Comparison of ENCODE assay signal across 28 mouse cellular contexts in genomic region chr5:112300721-112301308, GRCm38 (mm10). TPM values are rescaled to one million over a fixed set of nuclear protein-coding genes. Genes with fewer than 3 reads are reported as not detected.
DNase-seq lines count a peak whose midpoint lies in the region; ATAC-seq and TF ChIP-seq lines count a peak whose summit lies in the region.
"Had no signal": no experiment of that assay in that cellular context is flagged by ENCODE, and none has a peak within 500 bp of the region (broad histone marks: within the 10 kb centered on the region; RNA-seq: fewer than 3 reads in every experiment).

No protein-coding gene starts in this region.

- H3K4me2 ChIP-seq in liver, postnatal 0 days (ENCODE audit: low read depth, low read length), result no peak overlapping the region
- H3K4me2 ChIP-seq: embryonic facial prominence, embryonic 12.5 days; heart, embryonic 15.5 days; hindbrain, embryonic 14.5 days; midbrain, embryonic 13.5 days; neural tube, embryonic 15.5 days had no signal

- peaks cover 29% of the 10 kb centered on the region for H3K79me2 ChIP-seq in liver, adult 2 months (ENCODE audit: control insufficient read depth, insufficient read depth, low read length)

- no peaks in the 10 kb centered on the region for H3K27me3 ChIP-seq in liver, adult 2 months (ENCODE audit: control insufficient read depth, insufficient read depth, low read length)
- no peaks in the 10 kb centered on the region for H3K27me3 ChIP-seq in liver, postnatal 0 days (ENCODE audit: insufficient read depth, low read length)
- H3K27me3 ChIP-seq: embryonic facial prominence, embryonic 12.5 days; heart, embryonic 15.5 days; midbrain, embryonic 13.5 days; neural tube, embryonic 15.5 days had no signal

- H3K4me3 ChIP-seq in gastrocnemius, adult 2 months, result no peak overlapping the region
- no peak overlapping the region for H3K4me3 ChIP-seq in liver, adult 2 months (ENCODE audit: insufficient read depth, low read depth, low read length)
- no peak overlapping the region for H3K4me3 ChIP-seq in liver, postnatal 0 days (ENCODE audit: low read depth, low read length)
- H3K4me3 ChIP-seq: embryonic facial prominence, embryonic 12.5 days; heart, embryonic 10.5 days; heart, embryonic 15.5 days; midbrain, embryonic 13.5 days; neural tube, embryonic 15.5 days had no signal

- no peaks in the 10 kb centered on the region for H3K36me3 ChIP-seq in liver, adult 2 months (ENCODE audit: control insufficient read depth, insufficient read depth, low read length)
- H3K36me3 ChIP-seq in liver, postnatal 0 days (replicated peaks; ENCODE audit: insufficient read depth, low read length), result peaks cover 5% of the 10 kb centered on the region
- H3K36me3 ChIP-seq: embryonic facial prominence, embryonic 12.5 days; heart, embryonic 15.5 days; midbrain, embryonic 13.5 days; neural tube, embryonic 15.5 days had no signal

- peak overlapping the region; percentile 20; the same call in 1 of the 2 replicates for H3K27ac ChIP-seq in gastrocnemius, adult 2 months
- H3K27ac ChIP-seq in liver, adult 2 months (replicated peaks; ENCODE audit: insufficient read depth, low read depth, low read length), result no peak overlapping the region
- H3K27ac ChIP-seq in liver, postnatal 0 days (ENCODE audit: low read depth), result no peak overlapping the region
- H3K27ac ChIP-seq: embryonic facial prominence, embryonic 12.5 days; heart, embryonic 15.5 days; hindbrain, embryonic 14.5 days; liver, embryonic 14.5 days; midbrain, embryonic 13.5 days; neural tube, embryonic 15.5 days had no signal

- no peak for ATAC-seq in liver, postnatal 0 days
- ATAC-seq: forebrain, embryonic 14.5 days; inflammation-experienced regulatory T-cells, adult 6 months; midbrain, embryonic 13.5 days had no signal

- WGBS in liver, adult 2 months, result 86% methylated on average over 6 of the region's 6 CpGs
- 81% methylated on average over 6 of the region's 6 CpGs for WGBS in liver, postnatal 0 days (ENCODE audit: insufficient replicate concordance)

- H3K9me3 ChIP-seq in liver, postnatal 0 days (ENCODE audit: low read length), result no peaks in the 10 kb centered on the region
- H3K9me3 ChIP-seq: embryonic facial prominence, embryonic 12.5 days; heart, embryonic 10.5 days; heart, embryonic 15.5 days; midbrain, embryonic 13.5 days; neural tube, embryonic 15.5 days had no signal

- intact Hi-C loops in gastrocnemius, adult 2 months (cut with DNase I), result no loop called here
- intact Hi-C loops in gastrocnemius, postnatal 14 days (cut with DNase I; ENCODE audit: low total_unique reads), result no loop called here

- no peak for TF ChIP-seq EP300 in liver, postnatal 0 days (IDR thresholded peaks at IDR 0.05; ENCODE audit: low read depth)

- H3K9ac ChIP-seq in liver, adult 2 months (ENCODE audit: low read depth, low read length), result no peak overlapping the region
- H3K9ac ChIP-seq in liver, postnatal 0 days (replicated peaks), result no peak overlapping the region
- H3K9ac ChIP-seq: embryonic facial prominence, embryonic 12.5 days; heart, embryonic 15.5 days; hindbrain, embryonic 14.5 days; liver, embryonic 14.5 days; midbrain, embryonic 13.5 days; neural tube, embryonic 15.5 days had no signal

- TF ChIP-seq CTCF in gastrocnemius, adult 2 months (IDR thresholded peaks at IDR 0.05), result no peak
- no peak for TF ChIP-seq CTCF in liver, adult 2 months (IDR thresholded peaks at IDR 0.05; ENCODE audit: low read depth, low read length)
- no peak for TF ChIP-seq CTCF in liver, postnatal 0 days (IDR thresholded peaks at IDR 0.05; ENCODE audit: low read depth)

- no peak for DNase-seq in gastrocnemius, adult 2 months
- DNase-seq in gastrocnemius, postnatal 14 days, result no peak
- peak; percentile 27 for DNase-seq in liver, adult 2 months (ENCODE audit: extremely low read depth, low read depth, low spot score)
- no peak for DNase-seq in liver, postnatal 0 days
- peak; percentile 38 for DNase-seq in right cerebral cortex, adult 18-20 months
- DNase-seq in right cerebral cortex, postnatal 25 days, result no peak
- DNase-seq in induced T-regulatory cell, adult 2 months (ENCODE audit: low read depth), result peak; percentile 43
- no peak for DNase-seq in kidney, postnatal 25 days
- DNase-seq: adrenal gland, postnatal 10 days; cerebellum, adult 11-12 months; cerebellum, adult 9-11 months; embryo, embryonic 11 days; heart, postnatal 4 days; kidney, adult 11 months; kidney, postnatal 14 days; lung, postnatal 36 days; retina, postnatal 1 day had no signal

- peaks cover 57% of the 10 kb centered on the region for H3K4me1 ChIP-seq in liver, adult 2 months (ENCODE audit: control insufficient read depth, insufficient read depth, low read length)
- peaks cover 62% of the 10 kb centered on the region for H3K4me1 ChIP-seq in liver, postnatal 0 days (ENCODE audit: insufficient read depth)
- H3K4me1 ChIP-seq: embryonic facial prominence, embryonic 12.5 days; midbrain, embryonic 13.5 days had no signal

- TF ChIP-seq POLR2A in liver, adult 2 months (IDR thresholded peaks at IDR 0.05; ENCODE audit: extremely low read depth, insufficient read depth, low read length), result no peak

RNA-seq across cellular contexts. Expression of gene Tpst2, which starts 24.3 kb away (rescaled TPM):
- 10 to 100 TPM; 12.6 to 25.4 TPM for total RNA-seq in gastrocnemius, adult 2 months (2021)
- total RNA-seq in gastrocnemius, postnatal 14 days (2021), result 10 to 100 TPM; 17.4 to 23.4 TPM
- total RNA-seq in liver, adult 2 months (2014; rRNA removed), result 27.7 and 38.9 TPM in 2 replicates
- polyA plus RNA-seq in liver, adult 2 months (2012; rRNA removed), result 30.2 and 35.7 TPM in 2 replicates
- 34.5 and 36.2 TPM in 2 replicates for polyA plus RNA-seq in liver, postnatal 0 days (2015; fragmentation: Nextera tagmentation; extraction: Ambion mirVana)

RNA-seq across cellular contexts. Expression of gene Tfip11, which starts 25.3 kb away (rescaled TPM):
- 10 to 100 TPM; 10.6 to 15.5 TPM for total RNA-seq in gastrocnemius, adult 2 months (2021)
- total RNA-seq in gastrocnemius, postnatal 14 days (2021), result 10 to 100 TPM; 12.0 to 13.2 TPM
- total RNA-seq in liver, adult 2 months (2014; rRNA removed), result 7.7 and 9.7 TPM in 2 replicates
- polyA plus RNA-seq in liver, adult 2 months (2012; rRNA removed), result 18.6 and 19.1 TPM in 2 replicates
- 6.7 and 8.0 TPM in 2 replicates for polyA plus RNA-seq in liver, postnatal 0 days (2015; fragmentation: Nextera tagmentation; extraction: Ambion mirVana)

RNA-seq across cellular contexts. Expression of gene Srrd, which starts 42.0 kb away (rescaled TPM):
- 1 to 10 TPM; 4.2 to 5.6 TPM for total RNA-seq in gastrocnemius, adult 2 months (2021)
- total RNA-seq in gastrocnemius, postnatal 14 days (2021), result 1 to 10 TPM; 3.2 to 3.3 TPM
- 12.3 and 19.3 TPM in 2 replicates for total RNA-seq in liver, adult 2 months (2014; rRNA removed)
- polyA plus RNA-seq in liver, adult 2 months (2012; rRNA removed), result 26.3 and 30.0 TPM in 2 replicates
- 9.4 and 10.6 TPM in 2 replicates for polyA plus RNA-seq in liver, postnatal 0 days (2015; fragmentation: Nextera tagmentation; extraction: Ambion mirVana)

RNA-seq across cellular contexts. Expression of gene Hps4, which starts 42.1 kb away (rescaled TPM):
- total RNA-seq in gastrocnemius, adult 2 months (2021), result 1 to 10 TPM; 4.3 to 6.3 TPM
- total RNA-seq in gastrocnemius, postnatal 14 days (2021), result 1 to 10 TPM; 4.8 to 6.9 TPM
- total RNA-seq in liver, adult 2 months (2014; rRNA removed), result 12.3 and 17.5 TPM in 2 replicates
- polyA plus RNA-seq in liver, adult 2 months (2012; rRNA removed), result 19.0 and 30.9 TPM in 2 replicates
- polyA plus RNA-seq in liver, postnatal 0 days (2015; fragmentation: Nextera tagmentation; extraction: Ambion mirVana), result 11.5 and 12.5 TPM in 2 replicates

RNA-seq across cellular contexts. Expression of gene Crybb1, which starts 45.2 kb away (rescaled TPM):
- total RNA-seq in gastrocnemius, adult 2 months (2021), result 1 to 10 TPM; 1.6 to 3.7 TPM
- 1 to 10 TPM; 1.9 to 2.0 TPM for total RNA-seq in gastrocnemius, postnatal 14 days (2021)
- total RNA-seq in liver, adult 2 months (2014; rRNA removed), result not detected in 2 replicates
- polyA plus RNA-seq in liver, adult 2 months (2012; rRNA removed), result not detected in 2 replicates
- polyA plus RNA-seq in liver, postnatal 0 days (2015; fragmentation: Nextera tagmentation; extraction: Ambion mirVana), result 0.33 TPM in 1 of 2 replicates, not detected in the other
- total RNA-seq: heart, postnatal 4 days; megakaryocyte-erythroid progenitor cell, adult 5-6 weeks had no signal
- polyA plus RNA-seq: activated CD4-positive, CD25-positive, alpha-beta regulatory T cell, adult 4 months; heart, embryonic 10.5 days had no signal

Comparison
In these comparisons a context has a peak if more than half of its experiments do, and no peak if none do; other contexts are left out.
1. DNase-seq: peak in liver, adult 2 months (single experiment), right cerebral cortex, adult 18-20 months (single experiment) and induced T-regulatory cell, adult 2 months (single experiment); none in gastrocnemius, adult 2 months (single experiment), gastrocnemius, postnatal 14 days (single experiment), liver, postnatal 0 days (single experiment), right cerebral cortex, postnatal 25 days (single experiment) and kidney, postnatal 25 days (0 of 2).